Mouse (Mus musculus): ENCODE measurements at regions not wholly inside any gene's neighbourhood (a gene's known extent, or its start where the extent isn't known, plus 50 kb on each side); places are given as distances from the start of the nearest gene placed in this dataset.
"Not testable (repeated sequence)": the region's sequence is repeated elsewhere in the genome, so short reads cannot be mapped to it uniquely, and the experiment has no call there.

DNA sequence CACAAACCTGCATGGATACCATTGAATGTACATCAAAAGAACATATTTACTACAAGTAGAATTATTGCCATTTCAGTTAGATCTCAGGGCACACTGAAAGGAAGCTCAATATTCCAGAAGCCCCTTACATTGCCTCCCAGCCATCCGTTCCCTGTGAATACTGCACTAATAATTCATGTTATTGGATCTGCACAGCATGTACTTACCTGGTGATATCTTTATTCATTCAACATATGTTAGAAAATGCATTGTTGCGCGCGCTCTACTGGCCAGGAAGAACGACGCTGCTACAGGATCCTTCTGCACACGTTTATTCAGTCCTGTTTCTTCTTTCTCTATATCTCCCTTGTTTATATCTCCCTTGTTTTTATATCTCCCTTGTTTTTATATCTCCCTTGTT lies 586.3 kb upstream of the Marcks start:
- not testable (repeated sequence) for DNase-seq (ENCODE audit: extremely low read depth, insufficient read length, low spot score)

DNA sequence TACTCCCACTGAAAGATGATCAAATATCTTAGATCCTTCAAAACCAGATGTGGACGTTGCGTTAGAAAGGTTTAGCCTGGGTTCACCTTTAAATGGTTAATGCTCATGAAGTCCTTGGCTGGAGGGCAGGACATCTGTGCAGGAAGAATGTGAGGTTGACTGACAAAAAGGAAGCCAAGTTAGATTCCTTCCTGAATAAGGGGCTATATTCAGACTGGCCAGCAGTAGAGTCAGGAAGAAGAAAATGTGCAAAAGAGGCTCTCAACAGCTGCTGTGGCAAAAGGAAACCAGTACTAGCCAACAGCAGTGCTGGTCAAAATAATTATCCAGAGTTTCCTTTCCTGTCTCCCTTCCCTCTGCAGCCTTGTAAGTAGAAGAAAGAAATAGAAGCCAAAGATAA lies 582.0 kb upstream of the Marcks start:
- DNase-seq (ENCODE audit: extremely low read depth, insufficient read length, low spot score) = no peak

DNA sequence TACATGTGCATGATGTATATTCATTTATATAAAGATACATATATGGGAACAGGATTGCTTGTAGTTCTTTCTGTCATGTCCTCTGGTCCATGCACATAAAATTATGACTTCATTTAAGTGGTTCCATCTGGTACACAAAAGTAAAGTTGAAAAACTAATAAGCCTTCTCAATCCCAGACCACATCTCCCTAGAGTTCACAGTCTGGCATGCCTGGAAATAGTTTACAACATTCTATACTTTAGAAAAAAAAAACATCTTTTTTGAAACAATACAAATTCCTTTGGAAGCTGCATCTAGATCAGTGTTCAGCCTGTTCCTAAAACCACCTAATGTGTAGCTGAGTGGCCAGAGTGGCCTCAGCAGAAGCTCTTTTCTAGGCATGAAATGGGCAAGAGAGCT lies 578.2 kb upstream of the Marcks start:
- no peak for DNase-seq (ENCODE audit: extremely low read depth, insufficient read length, low spot score)

GRCm38 (mm10) chr10:37711459-37711858 lies 572.7 kb upstream of the Marcks start:
- no peak for DNase-seq (ENCODE audit: extremely low read depth, insufficient read length, low spot score)

GRCm38 (mm10) chr10:37694041-37694690 lies 555.4 kb upstream of the Marcks start:
- DNase-seq (ENCODE audit: extremely low read depth, insufficient read length, low spot score) = no peak

- no peak for DNase-seq (ENCODE audit: extremely low read depth, insufficient read length, low spot score)
Measured at GRCm38 (mm10) chr10:37692851-37693250, 554.1 kb upstream of the Marcks start.

- no peak for DNase-seq (ENCODE audit: extremely low read depth, insufficient read length, low spot score)
Measured at GRCm38 (mm10) chr10:37691939-37692338, 553.2 kb upstream of the Marcks start.

DNA sequence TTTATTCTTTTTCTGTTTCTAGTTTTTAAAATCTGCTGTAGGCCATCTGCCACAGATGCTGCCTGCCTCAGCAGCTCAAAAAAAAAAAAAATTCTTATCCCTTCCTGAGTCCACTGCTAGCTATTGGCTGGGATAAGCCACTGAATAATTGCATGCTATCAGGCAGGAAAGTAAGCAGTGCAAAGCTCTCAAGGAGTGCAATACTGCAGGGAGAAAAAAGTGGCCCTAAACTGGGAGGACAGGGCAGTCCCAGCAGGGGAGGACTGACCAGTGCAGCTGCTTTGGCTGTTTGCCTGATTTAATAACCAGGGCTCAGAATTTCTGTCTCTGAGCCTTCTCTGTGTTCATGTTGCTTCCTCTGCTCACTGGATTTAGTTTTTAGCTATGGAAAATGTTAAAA lies 544.4 kb upstream of the Marcks start:
- no peak for DNase-seq (ENCODE audit: extremely low read depth, insufficient read length, low spot score)

DNA sequence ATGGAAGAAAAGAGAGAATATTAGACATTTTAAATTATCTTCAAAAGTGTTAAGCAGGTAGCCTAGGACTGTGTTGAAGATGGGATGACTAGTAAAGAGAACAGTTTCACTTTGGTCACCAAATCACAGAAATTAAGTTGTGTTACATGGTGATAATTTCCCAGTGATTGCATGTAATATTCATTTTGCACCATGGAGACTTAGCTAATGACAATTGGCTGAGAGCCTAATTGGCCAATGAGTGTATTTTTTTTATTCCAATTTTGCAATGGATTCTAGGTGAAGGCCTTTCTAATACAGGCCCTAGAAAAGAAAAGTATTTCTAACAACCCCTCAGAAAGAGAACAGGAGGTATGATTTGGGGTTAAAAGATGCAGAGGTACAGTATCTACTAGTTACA lies 541.9 kb upstream of the Marcks start:
- no peak for DNase-seq (ENCODE audit: extremely low read depth, insufficient read length, low spot score)

DNA sequence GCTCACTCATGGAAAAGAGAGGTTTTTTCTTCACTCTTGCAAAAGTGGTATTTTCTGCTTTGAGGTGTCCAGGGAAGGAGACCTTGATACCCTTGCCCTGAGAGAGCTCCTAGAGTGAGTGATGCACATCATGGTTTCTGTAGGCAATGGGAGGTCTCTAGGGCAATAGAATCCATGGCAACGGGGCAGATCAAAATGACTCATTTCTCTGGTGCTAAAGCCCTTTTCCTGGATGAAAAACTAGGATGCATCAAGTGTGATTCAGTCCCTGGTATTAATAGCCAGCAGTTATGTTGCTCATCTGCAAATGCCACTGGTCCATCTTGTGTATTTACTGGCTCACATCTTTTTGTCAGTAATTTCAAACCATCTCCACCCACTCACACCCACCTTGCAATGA lies 539.1 kb upstream of the Marcks start:
- DNase-seq (ENCODE audit: extremely low read depth, insufficient read length, low spot score) = no peak

DNA sequence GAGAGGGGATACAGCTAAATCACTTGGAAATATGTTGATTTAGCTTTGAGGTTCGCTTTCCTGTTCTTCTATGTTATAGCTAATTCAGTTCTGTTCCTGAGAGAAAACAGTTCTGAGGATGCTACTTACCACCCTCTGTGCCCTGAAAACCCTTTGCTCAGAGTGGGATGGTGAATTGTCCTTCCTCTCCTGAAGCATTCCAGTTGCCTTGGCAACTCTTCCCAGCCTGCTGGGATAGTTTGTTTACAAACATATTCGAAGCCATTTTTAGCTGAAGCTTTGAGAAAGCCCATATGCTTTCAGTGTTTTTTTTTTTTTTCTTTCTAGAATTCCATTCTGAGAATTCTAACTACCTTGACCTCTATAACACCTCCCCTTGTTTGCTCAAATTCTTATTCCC lies 530.1 kb upstream of the Marcks start:
- no peak for DNase-seq (ENCODE audit: extremely low read depth, insufficient read length, low spot score)

GRCm38 (mm10) chr10:37667031-37667745 lies 528.5 kb upstream of the Marcks start:
- no peak for DNase-seq (ENCODE audit: extremely low read depth, insufficient read length, low spot score)

- DNase-seq (ENCODE audit: extremely low read depth, insufficient read length, low spot score) = no peak
Measured at GRCm38 (mm10) chr10:37666535-37666934, 527.8 kb upstream of the Marcks start.

DNA sequence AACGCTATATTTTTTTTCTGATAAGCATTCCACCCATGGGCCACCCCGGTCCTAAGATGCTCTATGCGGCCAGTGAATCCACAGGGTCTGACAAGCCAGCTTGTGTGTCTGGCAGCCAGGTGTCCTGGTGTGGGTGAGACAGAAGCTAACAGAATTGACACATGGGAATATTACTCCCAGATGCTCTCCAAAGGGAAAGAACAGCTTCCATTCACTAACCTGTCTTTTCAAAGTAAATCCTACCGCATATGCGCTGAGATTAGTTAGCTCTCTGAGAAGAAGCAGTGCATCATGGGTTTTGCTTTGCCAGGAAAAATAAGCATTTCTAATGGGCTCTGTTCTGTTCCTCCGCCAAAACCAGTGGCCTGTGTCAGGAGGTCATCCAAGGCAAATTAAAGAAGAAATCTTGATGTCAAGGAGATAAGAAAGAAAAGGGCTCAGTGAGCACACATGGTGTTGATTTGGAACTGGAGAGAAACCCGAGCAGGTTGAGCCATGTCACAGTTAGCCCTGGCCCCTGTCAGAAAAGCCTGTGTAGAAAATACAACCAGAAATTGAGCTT lies 498.4 kb upstream of the Marcks start:
- DNase-seq (ENCODE audit: extremely low read depth, insufficient read length, low spot score) = no peak

DNA sequence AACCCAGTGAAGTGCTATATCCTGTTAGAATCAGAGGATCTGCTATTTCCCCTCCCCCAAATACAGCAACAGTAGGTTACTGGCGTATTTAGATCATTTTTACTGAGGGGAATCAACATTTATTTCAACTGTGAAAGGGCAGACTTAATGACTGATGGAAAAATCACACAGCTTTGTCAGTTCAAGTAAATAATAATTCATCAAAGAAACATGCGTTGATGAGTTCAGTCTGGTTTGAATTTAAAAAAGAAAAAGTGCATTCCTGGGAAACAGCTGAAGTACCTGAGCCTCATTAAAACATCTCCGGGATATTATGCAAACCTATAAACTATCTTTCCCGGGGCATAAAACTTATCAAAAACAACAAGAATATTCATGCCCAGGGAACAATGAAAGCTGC lies 497.7 kb upstream of the Marcks start:
- DNase-seq (ENCODE audit: extremely low read depth, insufficient read length, low spot score) = no peak

DNA sequence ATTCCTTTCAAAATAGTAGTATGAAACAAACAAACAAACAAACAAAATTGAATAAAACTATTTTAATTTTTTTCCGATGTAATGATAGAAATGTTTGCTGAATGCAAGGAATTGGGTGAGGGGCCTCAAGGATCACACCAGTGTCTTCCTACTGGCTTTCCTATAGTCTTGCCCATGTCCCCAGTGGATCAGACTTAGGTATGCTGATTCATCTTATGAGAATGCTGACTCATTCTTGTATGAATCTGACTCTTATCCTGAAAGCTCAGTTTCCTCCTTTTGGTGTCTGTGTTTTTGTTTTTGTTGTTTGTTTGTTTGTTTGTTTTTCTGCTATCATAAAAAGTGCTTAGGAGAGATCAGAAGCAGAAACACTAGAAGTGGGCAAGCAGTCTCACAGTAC lies 491.7 kb upstream of the Marcks start:
- no peak for DNase-seq (ENCODE audit: extremely low read depth, insufficient read length, low spot score)

DNA sequence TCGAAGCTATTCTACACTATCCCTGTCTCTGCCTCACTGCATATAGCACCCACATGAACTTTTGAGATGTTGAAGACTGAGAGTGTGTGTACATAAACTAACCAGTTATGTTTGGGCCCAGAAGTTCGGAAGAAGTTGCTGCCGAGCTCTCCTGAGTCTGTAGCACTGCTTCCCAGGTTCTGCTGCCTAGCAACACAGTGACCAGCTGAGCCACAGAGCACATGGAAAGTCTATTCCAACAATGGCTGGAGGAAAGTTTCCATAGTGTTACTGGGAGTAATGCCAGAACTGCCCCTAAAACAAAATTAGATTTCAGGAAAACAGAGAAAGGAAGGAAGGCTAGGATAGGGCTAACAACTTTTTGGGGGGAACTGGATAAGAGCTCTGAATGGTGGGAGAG lies 489.2 kb upstream of the Marcks start:
- DNase-seq (ENCODE audit: extremely low read depth, insufficient read length, low spot score) = no peak

- DNase-seq (ENCODE audit: extremely low read depth, insufficient read length, low spot score) = no peak
Measured at GRCm38 (mm10) chr10:37626758-37627201, 488.1 kb upstream of the Marcks start.

DNA sequence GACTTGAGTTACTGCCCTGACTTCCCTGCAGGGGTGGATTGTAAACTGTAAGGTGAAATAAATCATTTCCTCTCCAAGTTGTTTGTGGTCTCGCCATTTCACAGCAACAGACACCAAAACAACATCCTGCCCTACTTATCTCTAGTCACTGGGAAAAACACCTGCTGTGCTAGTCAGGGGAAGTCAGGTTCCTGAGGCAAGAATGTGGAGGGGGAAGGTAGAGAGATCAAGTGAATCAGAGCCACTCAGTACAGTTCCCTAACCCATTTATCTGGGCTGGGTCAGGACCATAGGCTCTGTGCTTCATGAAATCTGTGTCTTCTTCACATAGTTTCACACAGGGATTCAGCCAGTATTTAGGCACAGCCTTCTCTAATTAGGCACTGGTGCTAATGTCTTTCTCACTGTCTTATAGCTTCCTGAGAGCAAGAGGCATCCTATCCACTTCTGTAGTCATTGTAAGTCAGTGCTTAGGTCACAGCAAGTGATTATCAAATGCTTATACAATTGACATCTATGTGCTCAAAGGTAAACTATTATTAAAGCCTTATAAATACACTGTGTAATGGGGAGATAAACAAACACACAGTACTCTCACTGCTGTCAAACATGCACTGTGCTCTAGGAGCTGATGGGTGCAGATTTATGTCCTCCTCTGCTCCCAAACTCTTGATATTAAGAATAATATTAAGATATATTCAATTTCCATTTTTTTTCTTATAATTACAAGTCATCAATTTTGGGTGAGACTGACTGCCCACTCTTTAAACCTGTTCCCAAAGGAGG lies 487.4 kb upstream of the Marcks start:
- DNase-seq (ENCODE audit: extremely low read depth, insufficient read length, low spot score) = no peak

GRCm38 (mm10) chr10:37623041-37623440 lies 484.3 kb upstream of the Marcks start:
- no peak for DNase-seq (ENCODE audit: extremely low read depth, insufficient read length, low spot score)

DNA sequence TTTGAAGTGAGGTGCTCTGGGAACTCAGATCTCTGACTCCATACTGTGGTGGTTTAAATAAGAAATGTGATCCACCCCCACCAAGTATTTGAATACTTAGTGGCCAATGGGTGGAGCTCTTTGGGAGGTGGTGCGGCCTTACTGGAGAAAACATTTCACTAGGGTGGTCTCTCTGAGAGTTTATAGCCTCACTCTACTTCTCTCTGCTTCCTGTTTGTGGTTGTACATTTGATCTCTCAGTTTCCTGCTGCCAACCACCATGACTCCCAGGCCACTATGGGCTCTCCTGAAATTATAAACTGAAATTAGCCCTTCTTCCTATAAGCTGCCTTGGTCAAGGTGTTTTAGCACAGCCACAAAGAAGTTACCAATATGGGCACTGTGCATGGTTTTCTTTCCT lies 479.9 kb upstream of the Marcks start:
- DNase-seq (ENCODE audit: extremely low read depth, insufficient read length, low spot score) = no peak
